Mouse (Mus musculus) left cerebral cortex, adult 11 months (tissue): ENCODE data around the gene Ints14.
"Not testable (repeated sequence)": the region's sequence is repeated elsewhere in the genome, so short reads cannot be mapped to it uniquely, and the experiment has no call there.

Experiments
- DNase-seq: peaks from one replicate; pipeline ENCODE4 v3.0.0; 2022; ENCODE audit warnings: low spot score

Ints14 gene

GRCm38 (mm10) chr9:65020128-65020527 lies 59.4 kb downstream of the Ints14 start:
- no peak for DNase-seq

GRCm38 (mm10) chr9:65020991-65021886 lies 60.5 kb downstream of the Ints14 start, which contains the start of gene Hacd3:
TSS of gene Hacd3 (minus strand) at chr9:65021693.
- peak; percentile 73 for DNase-seq

GRCm38 (mm10) chr9:65021887-65022579 lies 61.3 kb downstream of the Ints14 start:
- DNase-seq = no peak

GRCm38 (mm10) chr9:65022580-65023135 lies 62.0 kb downstream of the Ints14 start:
- DNase-seq = no peak

- no peak for DNase-seq
These were observed 62.7 kb downstream of the Ints14 start for GRCm38 (mm10) chr9:65023447-65023846.

- DNase-seq = no peak
These were observed 66.5 kb downstream of the Ints14 start for GRCm38 (mm10) chr9:65027241-65027640.

GRCm38 (mm10) chr9:65028313-65028712 lies 67.6 kb downstream of the Ints14 start:
- DNase-seq = no peak

GRCm38 (mm10) chr9:65031355-65031754 lies 70.7 kb downstream of the Ints14 start:
- DNase-seq = not testable (repeated sequence)

GRCm38 (mm10) chr9:65031894-65032268 lies 71.2 kb downstream of the Ints14 start:
- DNase-seq = no peak

- DNase-seq = peak; percentile 76
These were observed 71.8 kb downstream of the Ints14 start, which contains the start of gene Dpp8 for GRCm38 (mm10) chr9:65032269-65033108. TSS of gene Dpp8 (plus strand) at chr9:65032414.

- DNase-seq = no peak
These were observed 75.8 kb downstream of the Ints14 start for GRCm38 (mm10) chr9:65036456-65036855.
